Mouse (Mus musculus) embryonic facial prominence, embryonic 12.5 days (tissue): Measurements from ENCODE around the gene Tssc4. TPM values are rescaled to one million over a fixed set of nuclear protein-coding genes. Genes with fewer than 3 reads are reported as not detected.

Source experiments
- ATAC-seq: fragments of 200-750 bp; cut with Nextera tagmentation; 2 replicates; pipeline ENCODE4 v1.8.0; 2017; ENCODE audit not compliant: insufficient number of reproducible peaks, insufficient read depth, low FRiP score, low TSS enrichment
- H3K27ac ChIP-seq: fragments of 300-500 bp; sonication (generic); 2 replicates; pipeline ENCODE4 v1.5.1; 2016; ENCODE audit warnings: mild to moderate bottlenecking
- H3K27me3 ChIP-seq: fragments of 300-500 bp; sonication (generic); 2 replicates; pipeline ENCODE4 v1.6.1; 2016; ENCODE audit warnings: mild to moderate bottlenecking, moderate library complexity
- H3K36me3 ChIP-seq: fragments of 300-500 bp; sonication (generic); 2 replicates; pipeline ENCODE4 v1.6.1; 2016; ENCODE audit warnings: mild to moderate bottlenecking
- H3K4me1 ChIP-seq: fragments of 300-500 bp; sonication (generic); 2 replicates; pipeline ENCODE4 v1.6.1; 2016
- H3K4me2 ChIP-seq: fragments of 300-500 bp; sonication (generic); replicated peaks from 2 replicates; pipeline ENCODE4 v1.6.1; 2016; ENCODE audit warnings: mild to moderate bottlenecking, moderate library complexity
- H3K4me3 ChIP-seq: fragments of 300-500 bp; sonication (generic); 2 replicates; pipeline ENCODE4 v1.5.1; 2016; ENCODE audit warnings: mild to moderate bottlenecking
- H3K9ac ChIP-seq: fragments of 300-500 bp; sonication (generic); 2 replicates; pipeline ENCODE4 v1.6.1; 2016; ENCODE audit warnings: mild to moderate bottlenecking, moderate library complexity
- H3K9me3 ChIP-seq: fragments of 300-500 bp; sonication (generic); 2 replicates; pipeline ENCODE4 v1.6.1; 2016; ENCODE audit warnings: mild to moderate bottlenecking, moderate library complexity
- WGBS: fragments of 180-500 bp; shearing (Covaris S2); methylation state at CpG from one replicate; pipeline ENCODE4 v1.1.7; 2016; 5-methylcytosine and 5-hydroxymethylcytosine counted together
- polyA plus RNA-seq: library from polyadenylated mRNA; unstranded; fragments of >200 nt; fragmentation: Nextera tagmentation; extraction: Ambion mirVana; gene quantifications from 2 replicates; pipeline ENCODE4 v1.2.1, GENCODE M21; 2016

Tssc4 gene
- polyA plus RNA-seq, result 106 and 107 TPM in 2 replicates

GRCm38 (mm10) chr7:143068882-143069591 is at the start of gene Tssc4:
Gene Tssc4 (plus strand): TSS chr7:143069249.
- H3K4me3 ChIP-seq, result peak within 1 kb of the TSS; percentile 76
- peaks cover 35% of the 10 kb centered on the region for H3K36me3 ChIP-seq
- no peaks in the 10 kb centered on the region for H3K27me3 ChIP-seq
- WGBS, result under 1% methylated on average over 51 of the region's 51 CpGs
- peak within 1 kb of the TSS; percentile 99 for H3K4me2 ChIP-seq
- H3K9ac ChIP-seq, result peak within 1 kb of the TSS; percentile 81
- no peaks in the 10 kb centered on the region for H3K9me3 ChIP-seq
- peak within 1 kb of the TSS; percentile 87 for H3K27ac ChIP-seq
- H3K4me1 ChIP-seq, result peaks cover 18% of the 10 kb centered on the region
- ATAC-seq, result peak; percentile 97

GRCm38 (mm10) chr7:143020040-143020439 is 49.0 kb upstream of the Tssc4 start:
- Histone ChIP-seq H3K9me3 (no peaks in the 10 kb centered on the region), H3K4me1 (peaks cover 16% of the 10 kb centered on the region), H3K9ac (no peak overlapping the region), H3K27me3 (no peaks in the 10 kb centered on the region), H3K4me2 (no peak overlapping the region), H3K36me3 (no peaks in the 10 kb centered on the region), H3K27ac (no peak overlapping the region), H3K4me3 (no peak overlapping the region)
- ATAC-seq, result peak; percentile 31; the same call in 1 of the 2 replicates

DNA sequence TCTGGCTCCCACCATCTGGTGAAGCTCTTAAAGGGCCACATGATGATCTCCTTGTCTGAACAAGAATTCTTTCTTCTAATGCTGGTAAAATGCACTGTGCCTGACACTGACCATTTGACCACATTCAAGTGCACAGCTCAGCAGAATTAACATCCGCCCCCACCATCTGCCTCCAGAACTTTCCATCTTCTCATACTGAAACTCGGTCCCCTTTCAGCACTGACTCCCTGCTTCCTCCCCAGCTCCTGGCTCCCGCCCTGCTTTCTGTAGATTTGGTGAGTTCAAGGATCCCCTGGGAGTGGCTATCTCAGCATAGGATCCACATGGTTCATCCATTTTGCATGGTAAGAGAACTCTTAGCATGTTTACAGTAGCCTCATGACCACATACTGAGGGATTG is 48.3 kb upstream of the Tssc4 start:
- Histone ChIP-seq H3K4me2 (no peak overlapping the region), H3K9ac (no peak overlapping the region), H3K4me3 (no peak overlapping the region), H3K4me1 (peaks cover 13% of the 10 kb centered on the region), H3K9me3 (no peaks in the 10 kb centered on the region), H3K27me3 (no peaks in the 10 kb centered on the region), H3K36me3 (no peaks in the 10 kb centered on the region), H3K27ac (no peak overlapping the region)
- ATAC-seq, result no peak
- 72% methylated on average over 3 of the region's 3 CpGs for WGBS

GRCm38 (mm10) chr7:143021356-143022164 is 47.5 kb upstream of the Tssc4 start:
- Histone ChIP-seq H3K4me2 (no peak overlapping the region), H3K9me3 (no peaks in the 10 kb centered on the region), H3K27ac (no peak overlapping the region), H3K36me3 (no peaks in the 10 kb centered on the region), H3K9ac (no peak overlapping the region), H3K4me1 (0 out of 2 replicates have a peak, but pooled peaks cover 6% of the 10 kb centered on the region), H3K27me3 (no peaks in the 10 kb centered on the region), H3K4me3 (no peak overlapping the region)
- ATAC-seq, result no peak
- 56% methylated on average over 5 of the region's 5 CpGs for WGBS

DNA sequence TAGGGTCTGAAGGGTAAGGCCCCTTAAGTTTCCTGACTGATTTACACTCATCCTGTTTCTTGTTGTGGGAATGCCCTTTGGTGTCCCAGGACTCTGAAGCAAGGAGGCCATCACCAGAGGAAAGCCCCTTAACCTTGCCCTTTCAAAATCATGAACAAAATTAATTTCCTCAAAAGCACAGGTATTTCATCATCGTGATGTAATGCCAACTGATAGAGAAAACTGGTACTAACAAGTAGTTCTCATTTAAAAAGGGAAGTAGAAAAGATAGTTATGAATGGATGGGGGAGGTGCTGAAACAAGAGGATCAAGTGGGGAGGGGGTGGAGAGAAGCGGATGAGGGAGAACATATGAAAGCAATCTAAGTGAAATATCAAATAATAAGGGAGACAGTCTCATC is 45.5 kb upstream of the Tssc4 start:
- 0 out of 2 replicates have a peak, but pooled peaks cover 6% of the 10 kb centered on the region for H3K4me1 ChIP-seq
- no peak overlapping the region for H3K4me2 ChIP-seq
- H3K36me3 ChIP-seq, result no peaks in the 10 kb centered on the region
- no peak overlapping the region for H3K9ac ChIP-seq
- no peaks in the 10 kb centered on the region for H3K9me3 ChIP-seq
- ATAC-seq, result no peak
- H3K27ac ChIP-seq, result no peak overlapping the region
- 88% methylated on average over 2 of the region's 2 CpGs for WGBS
- H3K27me3 ChIP-seq, result no peaks in the 10 kb centered on the region
- H3K4me3 ChIP-seq, result no peak overlapping the region

GRCm38 (mm10) chr7:143024293-143024692 is 44.8 kb upstream of the Tssc4 start:
- ATAC-seq, result no peak
- 91% methylated on average over 1 of the region's 1 CpGs for WGBS
- H3K36me3 ChIP-seq, result no peaks in the 10 kb centered on the region

GRCm38 (mm10) chr7:143025496-143025895 is 43.6 kb upstream of the Tssc4 start:
- Histone ChIP-seq H3K36me3 (no peaks in the 10 kb centered on the region), H3K27me3 (no peaks in the 10 kb centered on the region)
- WGBS, result 89% methylated on average over 3 of the region's 3 CpGs

More at GRCm38 (mm10) chr7:143024293-143024692, 44.8 kb upstream of the Tssc4 start:
- Histone ChIP-seq H3K9ac (no peak overlapping the region), H3K9me3 (no peaks in the 10 kb centered on the region), H3K4me2 (no peak overlapping the region), H3K4me1 (0 out of 2 replicates have a peak, but pooled peaks cover 6% of the 10 kb centered on the region), H3K27me3 (no peaks in the 10 kb centered on the region), H3K27ac (no peak overlapping the region), H3K4me3 (no peak overlapping the region)

DNA sequence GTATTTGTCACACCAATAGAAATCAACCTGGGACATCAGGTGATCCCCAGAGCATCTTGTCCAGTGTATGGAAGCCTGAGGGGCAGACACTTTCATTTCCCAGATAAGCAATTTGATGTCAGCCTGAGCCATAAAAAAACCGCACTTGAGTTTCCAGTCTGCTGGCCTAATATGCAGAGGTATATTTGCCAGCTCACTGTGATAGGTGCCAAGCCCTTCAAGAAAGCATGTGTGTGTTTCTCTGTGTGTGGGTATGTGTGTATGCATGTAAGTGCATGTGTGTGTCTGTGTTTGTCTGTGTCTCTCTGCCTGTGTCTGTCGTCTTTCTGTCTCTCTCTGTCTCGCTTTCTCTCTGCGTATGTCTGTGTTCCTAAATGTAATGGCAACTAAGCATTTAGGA is 41.9 kb upstream of the Tssc4 start:
- Histone ChIP-seq H3K27ac (no peak overlapping the region), H3K27me3 (no peaks in the 10 kb centered on the region), H3K9me3 (no peaks in the 10 kb centered on the region), H3K36me3 (no peaks in the 10 kb centered on the region), H3K4me2 (no peak overlapping the region), H3K9ac (no peak overlapping the region), H3K4me3 (no peak overlapping the region), H3K4me1 (no peaks in the 10 kb centered on the region)
- ATAC-seq, result no peak
- WGBS, result 85% methylated on average over 4 of the region's 4 CpGs

More at GRCm38 (mm10) chr7:143025496-143025895, 43.6 kb upstream of the Tssc4 start:
- Histone ChIP-seq H3K27ac (no peak overlapping the region), H3K9ac (no peak overlapping the region), H3K4me3 (no peak overlapping the region), H3K4me1 (0 out of 2 replicates have a peak, but pooled peaks cover 4% of the 10 kb centered on the region), H3K4me2 (no peak overlapping the region), H3K9me3 (no peaks in the 10 kb centered on the region)
- ATAC-seq, result no peak

DNA sequence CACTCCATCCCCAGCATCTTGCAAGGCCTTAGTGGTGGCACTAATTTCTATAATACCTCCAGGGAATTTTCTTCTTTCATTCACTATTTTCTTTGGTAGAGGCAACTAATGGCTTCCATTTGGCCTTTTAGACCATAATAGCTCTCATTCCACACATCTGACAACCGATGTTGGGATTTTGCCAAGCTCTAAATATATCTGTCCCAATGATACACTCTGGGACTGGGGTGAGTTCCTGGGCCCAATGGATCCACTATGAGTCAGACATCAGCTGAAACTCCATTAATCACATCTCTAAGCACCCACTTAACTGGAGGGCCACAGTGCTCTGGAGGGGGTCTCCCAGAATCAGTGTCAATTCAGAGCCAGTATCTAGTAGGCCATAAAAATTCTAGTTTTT is 37.2 kb upstream of the Tssc4 start:
- H3K27ac ChIP-seq, result no peak overlapping the region
- H3K9me3 ChIP-seq, result no peaks in the 10 kb centered on the region
- H3K4me1 ChIP-seq, result no peaks in the 10 kb centered on the region
- H3K4me3 ChIP-seq, result no peak overlapping the region
- 61% methylated on average over 1 of the region's 1 CpGs for WGBS
- no peak for ATAC-seq
- H3K4me2 ChIP-seq, result no peak overlapping the region
- no peak overlapping the region for H3K9ac ChIP-seq
- H3K27me3 ChIP-seq, result no peaks in the 10 kb centered on the region
- 0 out of 2 replicates have a peak, but pooled peaks cover 4% of the 10 kb centered on the region for H3K36me3 ChIP-seq

GRCm38 (mm10) chr7:143033581-143033980 is 35.5 kb upstream of the Tssc4 start:
- ATAC-seq, result no peak
- H3K36me3 ChIP-seq, result 0 out of 2 replicates have a peak, but pooled peaks cover 4% of the 10 kb centered on the region
- no peak overlapping the region for H3K9ac ChIP-seq
- no peaks in the 10 kb centered on the region for H3K27me3 ChIP-seq
- no peak overlapping the region for H3K27ac ChIP-seq
- H3K4me3 ChIP-seq, result no peak overlapping the region
- H3K4me2 ChIP-seq, result no peak overlapping the region
- 83% methylated on average over 4 of the region's 4 CpGs for WGBS
- no peaks in the 10 kb centered on the region for H3K4me1 ChIP-seq
- H3K9me3 ChIP-seq, result no peaks in the 10 kb centered on the region

DNA sequence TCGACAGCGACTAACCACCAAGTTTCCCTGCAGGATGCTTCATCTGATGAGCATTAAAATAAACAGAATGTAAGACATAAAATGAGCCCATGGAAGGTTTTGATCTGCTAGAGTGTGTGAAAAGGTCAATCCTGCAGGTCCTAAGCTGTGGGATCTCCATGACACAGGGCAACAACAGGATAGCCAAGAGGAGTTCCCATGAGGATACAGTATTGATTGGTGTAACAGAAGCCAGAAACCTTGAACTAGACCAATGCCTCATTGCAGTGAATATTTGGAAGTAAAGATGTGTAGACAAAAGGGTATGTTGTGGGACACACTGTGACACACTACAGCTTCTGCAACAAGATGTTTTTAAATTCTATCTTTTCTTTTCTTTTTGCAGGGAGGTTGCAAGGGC is 34.9 kb upstream of the Tssc4 start:
- H3K9me3 ChIP-seq, result no peaks in the 10 kb centered on the region
- H3K27ac ChIP-seq, result no peak overlapping the region
- H3K4me2 ChIP-seq, result no peak overlapping the region
- ATAC-seq, result no peak
- no peaks in the 10 kb centered on the region for H3K27me3 ChIP-seq
- H3K36me3 ChIP-seq, result 0 out of 2 replicates have a peak, but pooled peaks cover 4% of the 10 kb centered on the region
- no peak overlapping the region for H3K4me3 ChIP-seq
- H3K9ac ChIP-seq, result no peak overlapping the region
- H3K4me1 ChIP-seq, result no peaks in the 10 kb centered on the region
- WGBS, result 86% methylated on average over 2 of the region's 2 CpGs
